Mouse (Mus musculus) liver, embryonic 15.5 days (tissue): ENCODE results near the gene Mcpt2. TPM values are rescaled to one million over a fixed set of nuclear protein-coding genes. Genes with fewer than 3 reads are reported as not detected.

Experiments
- ATAC-seq: fragments of 200-750 bp; cut with Nextera tagmentation; 2 replicates; pipeline ENCODE4 v1.8.0; 2017; ENCODE audit warnings: moderate number of reproducible peaks, mild to moderate bottlenecking, moderate library complexity; ENCODE audit not compliant: insufficient read depth
- H3K27ac ChIP-seq: fragments of 300-500 bp; sonication (generic); replicated peaks from 2 replicates; pipeline ENCODE4 v1.5.1; 2015; ENCODE audit warnings: mild to moderate bottlenecking, inconsistent platforms
- H3K27me3 ChIP-seq: fragments of 300-500 bp; sonication (generic); 2 replicates; pipeline ENCODE4 v1.6.1; 2015; ENCODE audit warnings: mild to moderate bottlenecking, inconsistent platforms
- H3K36me3 ChIP-seq: fragments of 300-500 bp; sonication (generic); replicated peaks from 2 replicates; pipeline ENCODE4 v1.6.1; 2015; ENCODE audit warnings: moderate library complexity, mild to moderate bottlenecking, inconsistent platforms
- H3K4me1 ChIP-seq: fragments of 300-500 bp; sonication (generic); replicated peaks from 2 replicates; pipeline ENCODE4 v1.6.1; 2015; ENCODE audit warnings: inconsistent platforms
- H3K4me2 ChIP-seq: fragments of 300-500 bp; sonication (generic); 2 replicates; pipeline ENCODE4 v1.6.1; 2015; ENCODE audit warnings: moderate library complexity, mild to moderate bottlenecking, inconsistent platforms
- H3K4me3 ChIP-seq: fragments of 300-500 bp; sonication (generic); replicated peaks from 2 replicates; pipeline ENCODE4 v1.5.1; 2015; ENCODE audit warnings: mild to moderate bottlenecking, inconsistent platforms
- H3K9ac ChIP-seq: fragments of 300-500 bp; sonication (generic); 2 replicates; pipeline ENCODE4 v1.6.1; 2015; ENCODE audit warnings: moderate library complexity, mild to moderate bottlenecking, inconsistent platforms
- H3K9me3 ChIP-seq: fragments of 300-500 bp; sonication (generic); replicated peaks from 2 replicates; pipeline ENCODE4 v1.6.1; 2016; ENCODE audit warnings: inconsistent platforms
- WGBS: fragments of 180-500 bp; shearing (Covaris S2); methylation state at CpG from one replicate; pipeline ENCODE4 v1.1.7; 2015; ENCODE audit warnings: mixed read lengths; ENCODE audit not compliant: insufficient replicate concordance; 5-methylcytosine and 5-hydroxymethylcytosine counted together
- microRNA-seq: library from miRNA; unstranded; fragments of <30 nt; microRNA quantifications from one replicate; pipeline ENCODE4, GENCODE M21; 2016
- polyA plus RNA-seq: library from polyadenylated mRNA; unstranded; fragments of >200 nt; fragmentation: Nextera tagmentation; extraction: Ambion mirVana; gene quantifications from 2 replicates; pipeline ENCODE4 v1.2.1, GENCODE M21; 2015

The Mcpt2 gene
- polyA plus RNA-seq, 1 experiment from 2014 or later: 0.14 TPM

GRCm38 (mm10) chr14:56085167-56085566 is 43.3 kb downstream of the Mcpt2 start, which contains the start of gene Mcpt8:
Gene Mcpt8, minus strand, starts transcription at chr14:56085273.
- no peak for ATAC-seq
- 74% methylated on average over 2 of the region's 2 CpGs for WGBS
- no peaks in the 10 kb centered on the region for H3K36me3 ChIP-seq
- H3K4me1 ChIP-seq: no peaks in the 10 kb centered on the region
- H3K27me3 ChIP-seq: no peaks in the 10 kb centered on the region
- H3K9ac ChIP-seq: no peak within 1 kb of the TSS
- H3K4me2 ChIP-seq: no peak within 1 kb of the TSS
- H3K9me3 ChIP-seq: no peaks in the 10 kb centered on the region
- no peak within 1 kb of the TSS for H3K27ac ChIP-seq
- no peak within 1 kb of the TSS for H3K4me3 ChIP-seq

- no peaks in the 10 kb centered on the region for H3K4me1 ChIP-seq
- no peaks in the 10 kb centered on the region for H3K9me3 ChIP-seq
- H3K27me3 ChIP-seq: no peaks in the 10 kb centered on the region
- no peak overlapping the region for H3K27ac ChIP-seq
- no peak overlapping the region for H3K4me2 ChIP-seq
- WGBS: 32% methylated on average over 3 of the region's 3 CpGs
- H3K36me3 ChIP-seq: no peaks in the 10 kb centered on the region
- H3K9ac ChIP-seq: no peak overlapping the region
- no peak for ATAC-seq
- H3K4me3 ChIP-seq: no peak overlapping the region
These were observed 44.9 kb downstream of the Mcpt2 start for GRCm38 (mm10) chr14:56086711-56087110.

GRCm38 (mm10) chr14:56093353-56093752 is 51.5 kb downstream of the Mcpt2 start:
- Histone ChIP-seq H3K9ac (no peak overlapping the region), H3K36me3 (no peaks in the 10 kb centered on the region), H3K4me3 (no peak overlapping the region), H3K27ac (no peak overlapping the region), H3K4me1 (no peaks in the 10 kb centered on the region), H3K9me3 (no peaks in the 10 kb centered on the region), H3K4me2 (no peak overlapping the region), H3K27me3 (no peaks in the 10 kb centered on the region)
- no peak for ATAC-seq
- WGBS: 23% methylated on average over 2 of the region's 2 CpGs

Small RNAs within 50 kb of the gene (microRNA-seq; reads per million reads assigned to microRNA genes)
- not detected for gene Mir6949

Other genes with a start within 250 kb of the Mcpt2 start
- gene Nfatc4, start 218.9 kb upstream of the Mcpt2 start, polyA plus RNA-seq: 0.67 and 0.86 TPM in 2 replicates
- gene Nynrin, start 188.0 kb upstream of the Mcpt2 start, polyA plus RNA-seq: 2.0 and 2.1 TPM in 2 replicates
- gene Cbln3, start 157.6 kb upstream of the Mcpt2 start, polyA plus RNA-seq: 0.20 and 0.31 TPM in 2 replicates
- gene Khnyn, start 157.1 kb upstream of the Mcpt2 start, polyA plus RNA-seq: 8.6 and 10.1 TPM in 2 replicates
- gene Sdr39u1, start 141.7 kb upstream of the Mcpt2 start, polyA plus RNA-seq: 12.8 and 15.5 TPM in 2 replicates
- 0.36 and 0.47 TPM in 2 replicates for gene Cma1, start 97.4 kb upstream of the Mcpt2 start, polyA plus RNA-seq
- not detected in 2 replicates for gene Cma2, start 91.1 kb upstream of the Mcpt2 start, polyA plus RNA-seq
- not detected in 2 replicates for gene Mcpt1, start 24.1 kb upstream of the Mcpt2 start, polyA plus RNA-seq
- gene Mcpt9, start 11.5 kb upstream of the Mcpt2 start, polyA plus RNA-seq: not detected in 2 replicates
- not detected in 2 replicates for gene Mcpt4, start 20.3 kb downstream of the Mcpt2 start, polyA plus RNA-seq
- 6.2 and 6.4 TPM in 2 replicates for gene Mcpt8, start 43.2 kb downstream of the Mcpt2 start, polyA plus RNA-seq
- 39.4 and 44.1 TPM in 2 replicates for gene Ctsg, start 60.5 kb downstream of the Mcpt2 start, polyA plus RNA-seq
- not detected in 2 replicates for gene Gzme, start 78.6 kb downstream of the Mcpt2 start, polyA plus RNA-seq
- not detected in 2 replicates for gene Gzmd, start 90.6 kb downstream of the Mcpt2 start, polyA plus RNA-seq
- not detected in 2 replicates for gene Gzmg, start 117.5 kb downstream of the Mcpt2 start, polyA plus RNA-seq
- gene Gzmn, start 132.6 kb downstream of the Mcpt2 start, polyA plus RNA-seq: not detected in 2 replicates
- gene Gzmf, start 169.4 kb downstream of the Mcpt2 start, polyA plus RNA-seq: not detected in 2 replicates
- gene Gzmc, start 192.6 kb downstream of the Mcpt2 start, polyA plus RNA-seq: 0.09 TPM in 1 of 2 replicates, not detected in the other
- 0.39 and 0.44 TPM in 2 replicates for gene Gzmb, start 220.2 kb downstream of the Mcpt2 start, polyA plus RNA-seq